Mouse (Mus musculus) cerebellum, adult 9-11 months (tissue): ENCODE data around the gene Irf4.

Experiments
- DNase-seq: peaks from one replicate; pipeline ENCODE4 v3.0.0; 2022

The Irf4 gene

DNA sequence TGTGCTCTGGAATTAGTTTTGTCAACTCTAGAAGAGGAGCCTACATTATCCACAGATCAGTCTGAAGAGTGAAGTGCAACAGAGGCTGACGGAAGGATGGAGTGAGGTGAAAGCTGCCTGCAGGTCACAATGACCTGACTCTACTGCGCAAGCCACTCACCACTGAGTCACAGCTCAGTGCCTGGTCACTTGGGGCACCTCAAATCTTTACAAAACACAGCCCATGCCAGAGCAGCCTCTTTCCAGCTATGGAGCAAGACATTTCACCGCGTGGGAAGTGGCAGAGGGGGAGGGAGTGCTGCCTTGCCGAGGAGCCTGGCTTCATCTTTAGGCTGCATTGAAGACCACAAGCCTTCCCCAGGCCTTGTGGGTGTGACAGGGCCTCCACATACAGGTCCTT, 65.2 kb downstream of the Irf4 start:
- DNase-seq = no peak
